Mouse (Mus musculus): ENCODE data around the gene Fam83c. TPM values are rescaled to one million over a fixed set of nuclear protein-coding genes. Genes with fewer than 3 reads are reported as not detected.

The Fam83c gene
- polyA plus RNA-seq, 1 experiment from 2014 or later, result 0.82 TPM

DNA sequence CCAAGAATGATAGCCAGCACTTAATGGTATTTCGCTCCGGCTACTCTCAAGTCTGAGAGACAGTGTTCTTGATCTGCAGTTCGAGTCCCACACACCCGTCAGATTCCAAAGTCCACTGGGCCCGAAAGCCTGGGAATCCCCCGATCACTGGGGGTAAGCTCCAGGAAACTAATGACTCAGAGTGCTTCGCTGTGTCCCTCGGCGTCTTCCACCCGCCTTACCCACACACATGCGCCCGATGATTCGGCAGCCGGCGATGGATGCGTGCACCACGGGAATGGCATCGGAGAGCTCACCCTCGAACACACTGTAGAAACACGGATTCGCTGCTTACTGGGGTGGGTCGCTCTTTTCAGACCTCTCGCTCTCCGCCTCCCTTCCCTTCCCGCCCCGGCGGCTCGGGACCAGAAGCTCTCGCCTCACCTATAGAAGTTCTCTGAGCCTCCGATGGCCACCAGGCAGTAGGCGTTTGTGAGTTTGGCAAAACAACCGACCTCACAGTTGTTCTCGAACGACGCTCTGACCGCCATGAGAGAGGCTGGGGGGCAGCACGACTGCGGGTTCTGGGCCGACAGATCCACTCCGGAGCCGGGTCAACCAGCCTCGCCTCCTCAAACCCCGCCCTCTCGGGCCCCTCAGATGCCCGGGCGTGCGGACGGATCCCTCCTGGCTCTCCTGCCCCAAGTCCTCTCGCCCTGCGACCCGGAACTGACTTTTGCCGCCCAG, 8.6 kb downstream of the Fam83c start:
- H3K27ac ChIP-seq (replicated peaks), result peak overlapping the region; percentile 87
- no peaks in the 10 kb centered on the region for H3K27me3 ChIP-seq
- H3K9ac ChIP-seq, result peak overlapping the region; percentile 59
- peaks cover 20% of the 10 kb centered on the region for H3K36me3 ChIP-seq
- peak overlapping the region; percentile 91 for H3K4me2 ChIP-seq
- H3K9me3 ChIP-seq, result no peaks in the 10 kb centered on the region
- H3K4me1 ChIP-seq (replicated peaks), result peaks cover 25% of the 10 kb centered on the region
- WGBS, result 2% methylated on average over 50 of the region's 52 CpGs
- peak overlapping the region; percentile 88 for H3K4me3 ChIP-seq
- ATAC-seq (ENCODE audit: low FRiP score, low read depth), result 0 out of 2 replicates have a peak, but pooled peaks have one; percentile 2

GRCm38 (mm10) chr2:155823722-155824121, 10.9 kb downstream of the Fam83c start:
- no peak overlapping the region for H3K27ac ChIP-seq (replicated peaks)
- H3K4me3 ChIP-seq, result no peak overlapping the region
- H3K27me3 ChIP-seq, result no peaks in the 10 kb centered on the region
- H3K9ac ChIP-seq, result no peak overlapping the region
- no peak for ATAC-seq (ENCODE audit: low FRiP score, low read depth)
- peaks cover 36% of the 10 kb centered on the region for H3K4me1 ChIP-seq (replicated peaks)
- H3K9me3 ChIP-seq, result no peaks in the 10 kb centered on the region
- H3K36me3 ChIP-seq, result peaks cover 27% of the 10 kb centered on the region
- H3K4me2 ChIP-seq, result no peak overlapping the region
- WGBS, result 96% methylated on average over 8 of the region's 8 CpGs

DNA sequence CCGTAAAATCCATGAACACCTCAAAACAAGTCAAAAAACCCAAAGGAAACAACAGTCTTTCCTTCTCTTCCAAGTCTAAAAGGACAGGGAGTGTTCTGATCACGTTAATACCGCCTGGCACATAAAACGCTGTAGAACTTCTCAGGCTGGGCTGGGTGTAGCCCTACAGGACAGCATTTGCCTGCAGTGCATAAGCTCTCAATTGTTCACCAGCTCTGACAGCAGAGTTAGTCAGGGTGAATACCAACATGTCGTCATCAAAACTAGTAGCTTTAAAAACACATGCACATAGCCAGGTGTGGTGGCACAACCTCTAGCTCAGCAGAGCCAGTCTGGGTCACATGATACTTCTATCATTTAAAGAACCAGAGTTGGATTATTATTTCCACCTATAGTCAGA, 13.9 kb downstream of the Fam83c start:
- Histone ChIP-seq H3K4me1 (replicated peaks) (peaks cover 36% of the 10 kb centered on the region), H3K27me3 (no peaks in the 10 kb centered on the region), H3K4me2 (no peak overlapping the region), H3K9ac (no peak overlapping the region), H3K9me3 (no peaks in the 10 kb centered on the region), H3K27ac (replicated peaks) (no peak overlapping the region), H3K4me3 (no peak overlapping the region), H3K36me3 (peaks cover 31% of the 10 kb centered on the region)
- no peak for ATAC-seq (ENCODE audit: low FRiP score, low read depth)
- WGBS, result 96% methylated on average over 5 of the region's 5 CpGs

DNA sequence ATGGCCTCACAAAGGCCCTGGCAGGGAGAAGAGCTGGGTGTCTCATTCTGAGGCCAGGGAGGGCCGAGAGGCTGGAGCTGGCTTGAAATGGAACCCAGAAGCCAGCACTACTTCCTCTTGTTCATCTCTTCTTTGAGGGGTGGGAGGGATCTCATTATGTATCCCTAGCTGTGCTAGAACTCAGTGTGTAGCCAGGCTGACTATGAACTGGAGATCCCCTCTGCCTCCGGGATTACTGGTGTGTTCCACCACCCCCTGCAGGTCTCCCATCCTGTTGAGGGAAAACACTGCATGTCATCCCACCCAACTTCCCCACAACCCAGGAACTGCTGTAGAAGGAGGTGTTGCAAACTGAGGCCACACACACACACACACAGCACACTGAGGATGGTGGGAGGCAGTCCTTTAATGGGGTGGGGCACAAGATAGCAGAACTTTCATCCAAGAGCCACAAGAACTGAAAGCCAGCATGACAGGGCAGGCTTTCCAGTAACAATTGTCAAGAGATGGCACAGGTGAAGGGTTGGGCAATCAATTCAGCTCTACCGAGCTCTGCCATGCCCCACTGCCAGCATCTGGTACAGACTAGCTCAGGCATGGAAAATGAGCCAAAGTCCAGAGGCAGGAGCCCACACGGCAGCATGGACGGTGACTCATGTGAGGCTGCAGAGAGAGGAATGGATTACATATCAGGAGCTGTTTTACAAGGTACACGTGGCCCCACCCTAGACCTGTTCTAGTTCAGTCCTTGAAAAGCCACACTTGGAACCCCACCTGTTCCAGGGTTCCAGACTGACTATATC, 15.0 kb downstream of the Fam83c start:
- H3K27ac ChIP-seq (replicated peaks), result peak overlapping the region; percentile 80
- H3K4me2 ChIP-seq, result peak overlapping the region; percentile 83
- H3K9me3 ChIP-seq, result no peaks in the 10 kb centered on the region
- H3K27me3 ChIP-seq, result no peaks in the 10 kb centered on the region
- ATAC-seq (ENCODE audit: low FRiP score, low read depth), result 0 out of 2 replicates have a peak, but pooled peaks have one; percentile 0
- WGBS, result 55% methylated on average over 6 of the region's 6 CpGs
- H3K9ac ChIP-seq, result peak overlapping the region; percentile 77; the same call in 1 of the 2 replicates
- H3K4me3 ChIP-seq, result peak overlapping the region; percentile 58
- peaks cover 40% of the 10 kb centered on the region for H3K36me3 ChIP-seq
- peaks cover 26% of the 10 kb centered on the region for H3K4me1 ChIP-seq (replicated peaks)

- Histone ChIP-seq H3K9me3 (no peaks in the 10 kb centered on the region), H3K4me1 (replicated peaks) (peaks cover 26% of the 10 kb centered on the region), H3K27ac (replicated peaks) (peak within 1 kb of the TSS; percentile 80), H3K27me3 (no peaks in the 10 kb centered on the region), H3K4me3 (peak within 1 kb of the TSS; percentile 58), H3K36me3 (peaks cover 44% of the 10 kb centered on the region), H3K4me2 (peak within 1 kb of the TSS; percentile 83), H3K9ac (peak within 1 kb of the TSS; percentile 77)
- no peak for ATAC-seq (ENCODE audit: low FRiP score, low read depth)
Measured at GRCm38 (mm10) chr2:155819392-155819448, 15.4 kb downstream of the Fam83c start, which contains the start of gene BC029722. TSS of gene BC029722 (minus strand) at chr2:155819426.

GRCm38 (mm10) chr2:155818596-155819391, 15.9 kb downstream of the Fam83c start:
- peak overlapping the region; percentile 83 for H3K4me2 ChIP-seq
- H3K36me3 ChIP-seq, result peaks cover 47% of the 10 kb centered on the region
- H3K4me3 ChIP-seq, result peak overlapping the region; percentile 58
- no peaks in the 10 kb centered on the region for H3K9me3 ChIP-seq
- H3K9ac ChIP-seq, result peak overlapping the region; percentile 77
- ATAC-seq (ENCODE audit: low FRiP score, low read depth), result peak; percentile 92
- 1% methylated on average over 37 of the region's 37 CpGs for WGBS
- peak overlapping the region; percentile 80 for H3K27ac ChIP-seq (replicated peaks)
- no peaks in the 10 kb centered on the region for H3K27me3 ChIP-seq
- peaks cover 26% of the 10 kb centered on the region for H3K4me1 ChIP-seq (replicated peaks)

DNA sequence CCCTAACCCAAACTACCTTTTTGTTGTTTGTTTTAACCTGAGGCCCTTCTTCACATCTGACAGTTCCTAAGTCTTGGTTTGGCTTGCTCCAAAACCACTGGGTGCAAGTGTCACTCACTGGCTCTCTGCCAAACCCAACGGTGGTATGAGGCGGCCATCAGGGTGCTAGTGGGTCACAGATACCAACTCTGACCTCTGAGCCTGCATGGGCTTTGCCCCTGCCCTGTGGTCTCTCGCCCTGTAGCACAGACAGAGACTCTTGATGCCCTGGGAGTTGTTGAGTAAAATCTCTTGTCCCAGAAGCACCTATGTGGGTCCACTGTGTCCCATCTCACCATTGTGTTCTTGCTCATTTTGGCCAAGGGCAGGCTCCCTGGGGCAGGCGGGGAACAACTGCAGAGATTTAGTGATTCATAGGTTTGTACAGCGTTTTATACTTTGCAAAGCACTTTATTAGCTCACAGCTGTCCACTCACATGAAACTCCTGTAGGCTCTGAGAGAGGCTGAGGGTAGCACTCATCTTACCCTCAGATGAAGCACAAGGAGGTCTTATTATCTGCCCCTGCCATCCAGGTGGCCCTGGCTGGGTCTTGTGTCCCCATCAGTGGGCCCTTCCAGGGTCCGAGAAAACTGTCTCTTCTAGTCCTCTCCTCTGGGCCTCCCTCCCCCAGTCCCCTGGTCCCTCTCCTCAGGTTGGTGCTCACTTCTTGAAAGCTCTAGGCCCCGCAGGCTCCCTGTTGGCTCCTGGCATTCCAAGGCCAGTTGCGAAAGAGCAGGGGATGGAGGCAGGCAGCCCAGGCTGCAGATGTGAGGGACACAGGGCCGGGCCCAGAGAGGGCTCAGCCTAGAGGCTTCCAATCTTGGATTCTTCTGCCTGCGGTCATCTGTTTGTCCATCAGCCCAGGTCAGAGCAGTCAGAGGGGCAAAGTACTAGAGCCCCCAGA, 17.1 kb downstream of the Fam83c start:
- peak overlapping the region; percentile 83 for H3K4me2 ChIP-seq
- 81% methylated on average over 10 of the region's 10 CpGs for WGBS
- peak overlapping the region; percentile 58; the same call in 1 of the 2 replicates for H3K4me3 ChIP-seq
- ATAC-seq (ENCODE audit: low FRiP score, low read depth), result no peak
- 0 out of 2 replicates have a peak overlapping the region, but pooled peaks have one; percentile 77 for H3K9ac ChIP-seq
- no peaks in the 10 kb centered on the region for H3K27me3 ChIP-seq
- H3K27ac ChIP-seq (replicated peaks), result peak overlapping the region; percentile 80
- H3K36me3 ChIP-seq, result peaks cover 40% of the 10 kb centered on the region
- no peaks in the 10 kb centered on the region for H3K9me3 ChIP-seq
- peaks cover 26% of the 10 kb centered on the region for H3K4me1 ChIP-seq (replicated peaks)

DNA sequence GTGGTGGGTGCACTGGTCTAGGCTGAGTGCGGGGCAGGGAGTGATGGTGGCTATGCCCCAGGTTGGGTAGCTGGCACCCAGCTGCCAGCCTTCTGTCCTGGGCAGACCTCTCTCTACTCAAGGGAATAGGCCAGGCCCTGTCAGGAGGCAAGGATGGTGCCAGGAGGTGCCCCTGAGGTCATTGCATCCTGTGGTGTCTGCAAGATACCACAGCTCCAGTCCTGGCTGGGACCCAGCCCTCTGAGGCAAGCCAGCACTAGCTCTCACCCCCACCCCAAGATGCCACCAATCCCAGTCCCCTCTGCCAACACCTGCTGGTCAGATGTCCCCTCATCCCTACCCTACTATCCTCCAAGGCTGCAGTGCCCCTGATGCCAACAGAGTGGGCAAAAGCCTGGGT, 18.5 kb downstream of the Fam83c start:
- WGBS, result 100% methylated on average over 1 of the region's 1 CpGs
- no peak overlapping the region for H3K27ac ChIP-seq (replicated peaks)
- no peaks in the 10 kb centered on the region for H3K9me3 ChIP-seq
- no peak for ATAC-seq (ENCODE audit: low FRiP score, low read depth)
- peaks cover 26% of the 10 kb centered on the region for H3K4me1 ChIP-seq (replicated peaks)
- no peak overlapping the region for H3K9ac ChIP-seq
- H3K36me3 ChIP-seq, result peaks cover 32% of the 10 kb centered on the region
- no peak overlapping the region for H3K4me3 ChIP-seq
- no peaks in the 10 kb centered on the region for H3K27me3 ChIP-seq
- no peak overlapping the region for H3K4me2 ChIP-seq

DNA sequence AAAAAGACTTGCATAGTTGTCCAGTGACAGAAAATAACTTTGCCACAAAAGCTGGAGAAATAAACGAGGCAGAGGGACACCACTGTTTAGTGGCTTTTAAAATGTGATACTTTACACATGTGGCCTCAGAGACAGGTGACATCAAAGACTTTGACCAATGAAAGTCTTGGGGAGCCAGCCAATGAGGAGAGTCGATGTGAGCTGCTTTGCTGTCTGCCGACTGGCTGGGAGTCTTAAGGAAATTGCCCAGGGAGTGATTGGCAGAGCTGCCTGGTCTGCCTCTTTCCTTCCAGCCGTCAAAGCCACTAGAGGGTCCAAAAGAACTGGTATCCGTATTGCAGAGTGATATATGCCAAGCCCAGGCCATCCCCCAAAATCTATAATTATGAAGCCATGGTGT, 19.8 kb downstream of the Fam83c start:
- Histone ChIP-seq H3K9ac (no peak overlapping the region), H3K27me3 (no peaks in the 10 kb centered on the region), H3K4me3 (no peak overlapping the region), H3K36me3 (peaks cover 33% of the 10 kb centered on the region), H3K9me3 (no peaks in the 10 kb centered on the region), H3K4me1 (replicated peaks) (peaks cover 25% of the 10 kb centered on the region), H3K4me2 (no peak overlapping the region), H3K27ac (replicated peaks) (no peak overlapping the region)
- no peak for ATAC-seq (ENCODE audit: low FRiP score, low read depth)
- 31% methylated on average over 5 of the region's 5 CpGs for WGBS

DNA sequence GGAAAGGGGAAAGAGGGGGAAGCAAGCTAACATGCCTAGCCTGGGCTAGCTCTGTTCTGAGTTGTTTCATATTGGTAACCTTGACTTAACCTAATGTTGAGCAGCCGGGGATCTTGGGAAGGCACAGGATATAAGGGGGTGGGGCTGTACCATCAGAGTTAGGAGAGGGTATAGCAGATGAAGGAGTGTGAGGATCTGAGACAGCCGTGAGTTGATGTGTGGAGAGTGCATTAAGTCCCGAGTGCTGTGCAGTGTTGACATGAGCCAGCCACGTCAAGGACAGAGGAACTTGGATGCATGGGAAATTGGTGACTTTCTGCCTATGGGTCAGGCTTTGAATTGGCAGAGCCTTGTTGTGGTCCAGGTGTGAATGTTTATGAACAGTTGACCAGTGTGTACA, 22.0 kb downstream of the Fam83c start:
- Histone ChIP-seq H3K4me3 (no peak overlapping the region), H3K9me3 (no peaks in the 10 kb centered on the region), H3K4me2 (no peak overlapping the region), H3K27ac (replicated peaks) (no peak overlapping the region), H3K27me3 (no peaks in the 10 kb centered on the region), H3K4me1 (replicated peaks) (peaks cover 4% of the 10 kb centered on the region), H3K36me3 (peaks cover 44% of the 10 kb centered on the region), H3K9ac (no peak overlapping the region)
- ATAC-seq (ENCODE audit: low FRiP score, low read depth), result no peak
- 91% methylated on average over 4 of the region's 4 CpGs for WGBS

DNA sequence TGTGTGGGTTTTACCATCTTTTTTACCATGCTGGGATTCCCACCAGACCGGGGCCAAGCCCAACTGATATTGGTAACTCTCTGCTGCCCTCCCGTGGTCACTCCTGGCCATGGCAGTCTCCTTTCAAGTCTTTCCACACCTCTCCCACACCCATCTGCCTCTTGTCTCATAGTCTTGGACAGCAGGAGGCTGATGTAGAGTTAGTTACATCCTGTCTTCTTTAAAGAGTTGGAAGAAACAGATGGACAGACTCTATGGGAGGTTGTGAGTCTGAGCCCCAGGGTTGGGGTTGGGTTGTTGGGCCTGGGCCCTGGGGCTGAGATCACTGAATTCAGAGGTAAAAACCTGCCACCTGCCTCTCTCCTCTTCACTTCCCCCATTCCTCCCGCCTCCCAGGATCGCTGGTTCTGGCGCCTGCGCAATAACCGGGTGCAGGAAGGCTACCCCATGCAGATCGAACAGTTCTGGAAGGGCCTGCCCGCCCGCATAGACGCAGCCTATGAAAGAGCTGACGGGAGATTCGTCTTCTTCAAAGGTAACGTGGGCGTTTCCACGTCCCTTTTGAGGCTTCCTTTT, 22.7 kb downstream of the Fam83c start:
- 40% methylated on average over 16 of the region's 16 CpGs for WGBS
- H3K9me3 ChIP-seq, result no peaks in the 10 kb centered on the region
- H3K36me3 ChIP-seq, result peaks cover 44% of the 10 kb centered on the region
- ATAC-seq (ENCODE audit: low FRiP score, low read depth), result no peak
- H3K4me1 ChIP-seq (replicated peaks), result no peaks in the 10 kb centered on the region
- H3K27ac ChIP-seq (replicated peaks), result no peak overlapping the region
- no peak overlapping the region for H3K4me3 ChIP-seq
- H3K27me3 ChIP-seq, result no peaks in the 10 kb centered on the region
- H3K4me2 ChIP-seq, result no peak overlapping the region
- no peak overlapping the region for H3K9ac ChIP-seq

Measured in hindbrain, embryonic 15.5 days (tissue).